Mouse (Mus musculus) cerebellum, adult 2 months (tissue): ENCODE measurements around the gene Crebrf.

Experiments
- CTCF ChIP-seq: fragments of 200-500 bp; IDR thresholded peaks from 2 replicates; pipeline ENCODE4 v1.5.1; 2011; ENCODE audit warnings: low read depth, mild to moderate bottlenecking, control low read depth, low read length, moderate library complexity, borderline replicate concordance; ENCODE audit not compliant: insufficient read depth
- POLR2A ChIP-seq: fragments of 200-500 bp; IDR thresholded peaks from 2 replicates; pipeline ENCODE4 v1.6.1; 2011; ENCODE audit warnings: low read length, control low read depth, borderline replicate concordance; ENCODE audit not compliant: insufficient read depth

GRCm38 (mm10) chr17:26816810-26817209, 101.4 kb downstream of the Crebrf start:
- TF ChIP-seq CTCF (no peak), POLR2A (no peak)
